Mouse (Mus musculus): Measurements from ENCODE around the gene 1700011L22Rik. TPM values are rescaled to one million over a fixed set of nuclear protein-coding genes. Genes with fewer than 3 reads are reported as not detected.

1700011L22Rik gene
- polyA plus RNA-seq, 1 experiment from 2014 or later = not detected

- H3K36me3 ChIP-seq (ENCODE audit: control insufficient read depth, insufficient read depth, low read length) = no peaks in the 10 kb centered on the region
- H3K27ac ChIP-seq (ENCODE audit: low read depth) = no peak overlapping the region
- H3K4me1 ChIP-seq (replicated peaks; ENCODE audit: control insufficient read depth, insufficient read depth, low read length) = no peaks in the 10 kb centered on the region
- ATAC-seq (replicated peaks; ENCODE audit: low FRiP score, low TSS enrichment, low read depth) (no peak), DNase-seq (ENCODE audit: low spot score) (no peak)
- H3K9me3 ChIP-seq (ENCODE audit: control insufficient read depth, low read length) = no peaks in the 10 kb centered on the region
- no peaks in the 10 kb centered on the region for H3K27me3 ChIP-seq (replicated peaks; ENCODE audit: control insufficient read depth, insufficient read depth, low read length)
- no peak overlapping the region for H3K4me3 ChIP-seq (ENCODE audit: low read depth, low read length)
- 92% methylated on average over 3 of the region's 3 CpGs for WGBS
- no peak overlapping the region for H3K4me2 ChIP-seq (ENCODE audit: low read length)
- H3K9ac ChIP-seq (ENCODE audit: low read length) = no peak overlapping the region
Observed at GRCm38 (mm10) chr8:79226046-79226445, 22.3 kb downstream of the 1700011L22Rik start.

GRCm38 (mm10) chr8:79225586-79225985 is 22.8 kb downstream of the 1700011L22Rik start:
- 80% methylated on average over 7 of the region's 7 CpGs for WGBS
- Histone ChIP-seq H3K9me3 (ENCODE audit: control insufficient read depth, low read length) (no peaks in the 10 kb centered on the region), H3K4me3 (ENCODE audit: low read depth, low read length) (no peak overlapping the region), H3K36me3 (ENCODE audit: control insufficient read depth, insufficient read depth, low read length) (no peaks in the 10 kb centered on the region), H3K4me2 (ENCODE audit: low read length) (no peak overlapping the region), H3K27ac (ENCODE audit: low read depth) (no peak overlapping the region), H3K4me1 (replicated peaks; ENCODE audit: control insufficient read depth, insufficient read depth, low read length) (no peaks in the 10 kb centered on the region), H3K9ac (ENCODE audit: low read length) (no peak overlapping the region), H3K27me3 (replicated peaks; ENCODE audit: control insufficient read depth, insufficient read depth, low read length) (no peaks in the 10 kb centered on the region)
- ATAC-seq (replicated peaks; ENCODE audit: low FRiP score, low TSS enrichment, low read depth) (no peak), DNase-seq (ENCODE audit: low spot score) (no peak)

GRCm38 (mm10) chr8:79224363-79224762 is 24.0 kb downstream of the 1700011L22Rik start:
- Histone ChIP-seq H3K9me3 (ENCODE audit: control insufficient read depth, low read length) (no peaks in the 10 kb centered on the region), H3K4me3 (ENCODE audit: low read depth, low read length) (no peak overlapping the region), H3K4me2 (ENCODE audit: low read length) (no peak overlapping the region), H3K4me1 (replicated peaks; ENCODE audit: control insufficient read depth, insufficient read depth, low read length) (no peaks in the 10 kb centered on the region), H3K9ac (ENCODE audit: low read length) (no peak overlapping the region), H3K27ac (ENCODE audit: low read depth) (no peak overlapping the region), H3K36me3 (ENCODE audit: control insufficient read depth, insufficient read depth, low read length) (no peaks in the 10 kb centered on the region), H3K27me3 (replicated peaks; ENCODE audit: control insufficient read depth, insufficient read depth, low read length) (no peaks in the 10 kb centered on the region)
- ATAC-seq (replicated peaks; ENCODE audit: low FRiP score, low TSS enrichment, low read depth) (no peak), DNase-seq (ENCODE audit: low spot score) (no peak)
- WGBS = 87% methylated on average over 9 of the region's 9 CpGs

- 61% methylated on average over 5 of the region's 5 CpGs for WGBS
- no peak overlapping the region for H3K4me2 ChIP-seq (ENCODE audit: low read length)
- H3K36me3 ChIP-seq (ENCODE audit: control insufficient read depth, insufficient read depth, low read length) = no peaks in the 10 kb centered on the region
- no peaks in the 10 kb centered on the region for H3K9me3 ChIP-seq (ENCODE audit: control insufficient read depth, low read length)
- no peaks in the 10 kb centered on the region for H3K27me3 ChIP-seq (replicated peaks; ENCODE audit: control insufficient read depth, insufficient read depth, low read length)
- H3K4me1 ChIP-seq (replicated peaks; ENCODE audit: control insufficient read depth, insufficient read depth, low read length) = no peaks in the 10 kb centered on the region
- no peak overlapping the region for H3K27ac ChIP-seq (ENCODE audit: low read depth)
- H3K4me3 ChIP-seq (ENCODE audit: low read depth, low read length) = no peak overlapping the region
- DNase-seq (ENCODE audit: low spot score) (no peak), ATAC-seq (replicated peaks; ENCODE audit: low FRiP score, low TSS enrichment, low read depth) (no peak)
- no peak overlapping the region for H3K9ac ChIP-seq (ENCODE audit: low read length)
Observed at GRCm38 (mm10) chr8:79222752-79223141, 25.6 kb downstream of the 1700011L22Rik start.

GRCm38 (mm10) chr8:79222106-79222751 is 26.1 kb downstream of the 1700011L22Rik start:
- H3K27ac ChIP-seq (ENCODE audit: low read depth) = no peak overlapping the region
- DNase-seq (ENCODE audit: low spot score) = no peak
- H3K4me1 ChIP-seq (replicated peaks; ENCODE audit: control insufficient read depth, insufficient read depth, low read length) = no peaks in the 10 kb centered on the region
- H3K9me3 ChIP-seq (ENCODE audit: control insufficient read depth, low read length) = no peaks in the 10 kb centered on the region
- H3K9ac ChIP-seq (ENCODE audit: low read length) = no peak overlapping the region
- ATAC-seq (replicated peaks; ENCODE audit: low FRiP score, low TSS enrichment, low read depth) = no peak
- no peaks in the 10 kb centered on the region for H3K36me3 ChIP-seq (ENCODE audit: control insufficient read depth, insufficient read depth, low read length)
- no peak overlapping the region for H3K4me2 ChIP-seq (ENCODE audit: low read length)
- WGBS = 70% methylated on average over 5 of the region's 5 CpGs
- no peak overlapping the region for H3K4me3 ChIP-seq (ENCODE audit: low read depth, low read length)
- no peaks in the 10 kb centered on the region for H3K27me3 ChIP-seq (replicated peaks; ENCODE audit: control insufficient read depth, insufficient read depth, low read length)

- peaks cover 24% of the 10 kb centered on the region for H3K4me1 ChIP-seq (replicated peaks; ENCODE audit: control insufficient read depth, insufficient read depth, low read length)
- H3K9me3 ChIP-seq (ENCODE audit: control insufficient read depth, low read length) = 0 out of 2 replicates have a peak, but pooled peaks cover 4% of the 10 kb centered on the region
- H3K27me3 ChIP-seq (replicated peaks; ENCODE audit: control insufficient read depth, insufficient read depth, low read length) = no peaks in the 10 kb centered on the region
- no peak for ATAC-seq (replicated peaks; ENCODE audit: low FRiP score, low TSS enrichment, low read depth)
- DNase-seq (ENCODE audit: low spot score) = no peak
- H3K4me2 ChIP-seq (ENCODE audit: low read length) = no peak overlapping the region
- H3K4me3 ChIP-seq (ENCODE audit: low read depth, low read length) = no peak overlapping the region
- WGBS = 68% methylated on average over 9 of the region's 9 CpGs
- no peaks in the 10 kb centered on the region for H3K36me3 ChIP-seq (ENCODE audit: control insufficient read depth, insufficient read depth, low read length)
- H3K9ac ChIP-seq (ENCODE audit: low read length) = no peak overlapping the region
- H3K27ac ChIP-seq (ENCODE audit: low read depth) = no peak overlapping the region
Observed at GRCm38 (mm10) chr8:79211630-79212029, 36.7 kb downstream of the 1700011L22Rik start.

- 6% methylated on average over 27 of the region's 27 CpGs for WGBS
- 0 out of 2 replicates have a peak, but pooled peaks cover 4% of the 10 kb centered on the region for H3K9me3 ChIP-seq (ENCODE audit: control insufficient read depth, low read length)
- H3K4me1 ChIP-seq (replicated peaks; ENCODE audit: control insufficient read depth, insufficient read depth, low read length) = peaks cover 24% of the 10 kb centered on the region
- peak overlapping the region; percentile 26; the same call in 1 of the 2 replicates for H3K4me3 ChIP-seq (ENCODE audit: low read depth, low read length)
- peak overlapping the region; percentile 34; the same call in 1 of the 2 replicates for H3K9ac ChIP-seq (ENCODE audit: low read length)
- DNase-seq (ENCODE audit: low spot score) = peak; percentile 77
- H3K36me3 ChIP-seq (ENCODE audit: control insufficient read depth, insufficient read depth, low read length) = no peaks in the 10 kb centered on the region
- ATAC-seq (replicated peaks; ENCODE audit: low FRiP score, low TSS enrichment, low read depth) = peak; percentile 63; the same call in 1 of the 2 replicates
- H3K27ac ChIP-seq (ENCODE audit: low read depth) = peak overlapping the region; percentile 77
- H3K27me3 ChIP-seq (replicated peaks; ENCODE audit: control insufficient read depth, insufficient read depth, low read length) = no peaks in the 10 kb centered on the region
- H3K4me2 ChIP-seq (ENCODE audit: low read length) = peak overlapping the region; percentile 49
Observed at GRCm38 (mm10) chr8:79209641-79210358, 38.6 kb downstream of the 1700011L22Rik start.

- Histone ChIP-seq H3K4me3 (ENCODE audit: low read depth, low read length) (no peak overlapping the region), H3K4me1 (replicated peaks; ENCODE audit: control insufficient read depth, insufficient read depth, low read length) (peaks cover 24% of the 10 kb centered on the region), H3K36me3 (ENCODE audit: control insufficient read depth, insufficient read depth, low read length) (no peaks in the 10 kb centered on the region), H3K27me3 (replicated peaks; ENCODE audit: control insufficient read depth, insufficient read depth, low read length) (no peaks in the 10 kb centered on the region), H3K4me2 (ENCODE audit: low read length) (peak overlapping the region; percentile 49), H3K9ac (ENCODE audit: low read length) (peak overlapping the region; percentile 12; the same call in 1 of the 2 replicates), H3K27ac (ENCODE audit: low read depth) (peak overlapping the region; percentile 77), H3K9me3 (ENCODE audit: control insufficient read depth, low read length) (no peaks in the 10 kb centered on the region)
- 15% methylated on average over 15 of the region's 15 CpGs for WGBS
- DNase-seq (ENCODE audit: low spot score) = peak; percentile 65
- ATAC-seq (replicated peaks; ENCODE audit: low FRiP score, low TSS enrichment, low read depth) = peak; percentile 32; the same call in 1 of the 2 replicates
Observed at GRCm38 (mm10) chr8:79208691-79209640, 39.4 kb downstream of the 1700011L22Rik start.

All from intestine, embryonic 14.5 days (tissue).